Mouse (Mus musculus) megakaryocyte progenitor cell, adult 5-6 weeks (primary cell): ENCODE results near the gene Babam1. TPM values are rescaled to one million over a fixed set of nuclear protein-coding genes. Genes with fewer than 3 reads are reported as not detected.

Experiments used
- ATAC-seq: replicated peaks from 2 replicates; pipeline ENCODE4 v1.8.0; 2016; ENCODE audit warnings: mild to moderate bottlenecking, moderate TSS enrichment, inconsistent platforms; ENCODE audit not compliant: poor library complexity
- total RNA-seq, 2 experiments: library from RNA; stranded (forward) in 1 of 2; stranded (reverse) in 1 of 2; fragments of 157-497, 149-512 nt in 1 of 2; fragments of 200-1000 nt in 1 of 2; gene quantifications; 2 replicates each; pipeline versions ENCODE4 v1.2.3 to v1.2.4; 2015 to 2017

Gene Babam1
- total RNA-seq, 2 experiments from 2014 or later, result 51.8 to 93.7 TPM

GRCm38 (mm10) chr8:71380178-71381171 lies 16.2 kb upstream of the Babam1 start:
- no peak for ATAC-seq

GRCm38 (mm10) chr8:71381421-71381970 lies 15.2 kb upstream of the Babam1 start, which contains the start of gene Nr2f6:
Gene Nr2f6 (minus strand): TSS chr8:71381960.
- ATAC-seq, result peak; percentile 12; the same call in 1 of the 2 replicates

GRCm38 (mm10) chr8:71381971-71382961 lies 14.4 kb upstream of the Babam1 start:
- ATAC-seq, result peak; percentile 79

- ATAC-seq, result no peak
Measured at GRCm38 (mm10) chr8:71383396-71383795, 13.3 kb upstream of the Babam1 start.

GRCm38 (mm10) chr8:71383860-71384259 lies 12.8 kb upstream of the Babam1 start:
- no peak for ATAC-seq

GRCm38 (mm10) chr8:71385212-71385835 lies 11.3 kb upstream of the Babam1 start:
- no peak for ATAC-seq

- ATAC-seq, result peak; percentile 29; the same call in 1 of the 2 replicates
Measured at GRCm38 (mm10) chr8:71388267-71388666, 8.4 kb upstream of the Babam1 start.

- no peak for ATAC-seq
Measured at GRCm38 (mm10) chr8:71391696-71392095, 5.0 kb upstream of the Babam1 start.

GRCm38 (mm10) chr8:71392391-71392790 lies 4.3 kb upstream of the Babam1 start:
- no peak for ATAC-seq

GRCm38 (mm10) chr8:71392871-71393270 lies 3.8 kb upstream of the Babam1 start:
- ATAC-seq, result peak; percentile 35; the same call in 1 of the 2 replicates

- no peak for ATAC-seq
Measured at GRCm38 (mm10) chr8:71394481-71394880, 2.2 kb upstream of the Babam1 start.

GRCm38 (mm10) chr8:71395071-71395470 lies 1.6 kb upstream of the Babam1 start:
- ATAC-seq, result no peak

GRCm38 (mm10) chr8:71395629-71396028 lies 1.0 kb upstream of the Babam1 start, which contains the start of gene Ushbp1:
Gene Ushbp1 (minus strand): TSS chr8:71395802.
- ATAC-seq, result no peak

GRCm38 (mm10) chr8:71397701-71398100 lies 1.0 kb downstream of the Babam1 start:
- ATAC-seq, result no peak

GRCm38 (mm10) chr8:71400826-71401225 lies 4.2 kb downstream of the Babam1 start:
- no peak for ATAC-seq

GRCm38 (mm10) chr8:71401454-71401853 lies 4.8 kb downstream of the Babam1 start:
- no peak for ATAC-seq

GRCm38 (mm10) chr8:71402446-71402964 lies 5.8 kb downstream of the Babam1 start:
- ATAC-seq, result no peak

- ATAC-seq, result no peak
Measured at GRCm38 (mm10) chr8:71403107-71403885, 6.6 kb downstream of the Babam1 start.

GRCm38 (mm10) chr8:71404011-71404410 lies 7.3 kb downstream of the Babam1 start:
- ATAC-seq, result no peak
